Mouse (Mus musculus) layer of hippocampus, postnatal 25 days (tissue): ENCODE results near the gene Fhdc1. TPM values are rescaled to one million over a fixed set of nuclear protein-coding genes. Genes with fewer than 3 reads are reported as not detected.

Experiments used
- DNase-seq, 2 experiments: peaks; one replicate each; pipeline ENCODE4 v3.0.0; 2022; ENCODE audit warnings: mixed read lengths in 2 of 2, low spot score in 1 of 2; ENCODE audit errors: extremely low spot score in 1 of 2
- total RNA-seq, 2 experiments: library from RNA; stranded (reverse); gene quantifications; 2 replicates each; pipeline ENCODE4 v1.2.3; 2021

Gene Fhdc1
- total RNA-seq, 2 experiments from 2014 or later: 2.0 to 2.9 TPM

GRCm38 (mm10) chr3:84436947-84437346, 43.3 kb downstream of the Fhdc1 start:
- no peak for DNase-seq

GRCm38 (mm10) chr3:84435288-84436043, 44.8 kb downstream of the Fhdc1 start:
- DNase-seq: no peak

GRCm38 (mm10) chr3:84432797-84433445, 47.3 kb downstream of the Fhdc1 start:
- no peak for DNase-seq

GRCm38 (mm10) chr3:84431257-84431656, 49.0 kb downstream of the Fhdc1 start:
- no peak for DNase-seq

GRCm38 (mm10) chr3:84430152-84430551, 50.1 kb downstream of the Fhdc1 start:
- no peak for DNase-seq

- DNase-seq: no peak
Measured at GRCm38 (mm10) chr3:84428994-84429725, 51.1 kb downstream of the Fhdc1 start.

- DNase-seq: no peak
Measured at GRCm38 (mm10) chr3:84427779-84428178, 52.5 kb downstream of the Fhdc1 start.

GRCm38 (mm10) chr3:84422340-84422739, 57.9 kb downstream of the Fhdc1 start:
- no peak for DNase-seq

GRCm38 (mm10) chr3:84413868-84414267, 66.4 kb downstream of the Fhdc1 start:
- no peak for DNase-seq

GRCm38 (mm10) chr3:84412920-84413319, 67.3 kb downstream of the Fhdc1 start:
- DNase-seq: no peak

- DNase-seq: no peak
Measured at GRCm38 (mm10) chr3:84409474-84409862, 70.8 kb downstream of the Fhdc1 start.

GRCm38 (mm10) chr3:84408756-84409473, 71.3 kb downstream of the Fhdc1 start:
- DNase-seq: no peak

GRCm38 (mm10) chr3:84405523-84405922, 74.7 kb downstream of the Fhdc1 start:
- DNase-seq: no peak

- no peak for DNase-seq
Measured at GRCm38 (mm10) chr3:84403389-84403788, 76.8 kb downstream of the Fhdc1 start.

GRCm38 (mm10) chr3:84402716-84403115, 77.5 kb downstream of the Fhdc1 start:
- DNase-seq: no peak

GRCm38 (mm10) chr3:84397976-84398375, 82.3 kb downstream of the Fhdc1 start:
- no peak for DNase-seq

- DNase-seq: no peak
Measured at GRCm38 (mm10) chr3:84396240-84396639, 84.0 kb downstream of the Fhdc1 start.

- DNase-seq: no peak
Measured at GRCm38 (mm10) chr3:84395840-84396239, 84.4 kb downstream of the Fhdc1 start.

GRCm38 (mm10) chr3:84394841-84395447, 85.3 kb downstream of the Fhdc1 start:
- no peak for DNase-seq
